Mouse (Mus musculus) liver, embryonic 13.5 days (tissue): ENCODE measurements around the gene Smad6. TPM values are rescaled to one million over a fixed set of nuclear protein-coding genes. Genes with fewer than 3 reads are reported as not detected.

ENCODE experiments used
- ATAC-seq: fragments of 200-750 bp; cut with Nextera tagmentation; 2 replicates; pipeline ENCODE4 v1.8.0; 2017; ENCODE audit warnings: low read depth, mild to moderate bottlenecking, moderate number of reproducible peaks, moderate library complexity
- DNase-seq: peaks from one replicate; pipeline ENCODE4 v3.0.0; 2022
- H3K27ac ChIP-seq: fragments of 300-500 bp; sonication (generic); 2 replicates; pipeline ENCODE4 v1.5.1; 2015; ENCODE audit warnings: moderate library complexity, mild to moderate bottlenecking, inconsistent platforms
- H3K27me3 ChIP-seq: fragments of 300-500 bp; sonication (generic); 2 replicates; pipeline ENCODE4 v1.6.1; 2015; ENCODE audit warnings: mild to moderate bottlenecking, inconsistent platforms
- H3K36me3 ChIP-seq: fragments of 300-500 bp; sonication (generic); 2 replicates; pipeline ENCODE4 v1.6.1; 2015; ENCODE audit warnings: mild to moderate bottlenecking, inconsistent platforms
- H3K4me1 ChIP-seq: fragments of 300-500 bp; sonication (generic); replicated peaks from 2 replicates; pipeline ENCODE4 v1.6.1; 2015; ENCODE audit warnings: inconsistent platforms
- H3K4me2 ChIP-seq: fragments of 300-500 bp; sonication (generic); 2 replicates; pipeline ENCODE4 v1.6.1; 2015; ENCODE audit warnings: inconsistent platforms, mild to moderate bottlenecking, moderate library complexity
- H3K4me3 ChIP-seq: fragments of 300-500 bp; sonication (generic); replicated peaks from 2 replicates; pipeline ENCODE4 v1.5.1; 2015; ENCODE audit warnings: mild to moderate bottlenecking, inconsistent platforms
- H3K9ac ChIP-seq: fragments of 300-500 bp; sonication (generic); 2 replicates; pipeline ENCODE4 v1.6.1; 2015; ENCODE audit warnings: mild to moderate bottlenecking, inconsistent platforms
- H3K9me3 ChIP-seq: fragments of 300-500 bp; sonication (generic); replicated peaks from 2 replicates; pipeline ENCODE4 v1.6.1; 2016; ENCODE audit warnings: inconsistent platforms
- WGBS: fragments of 180-500 bp; shearing (Covaris S2); methylation state at CpG from one replicate; pipeline ENCODE4 v1.1.7; 2015; ENCODE audit not compliant: insufficient replicate concordance; 5-methylcytosine and 5-hydroxymethylcytosine counted together
- polyA plus RNA-seq: library from polyadenylated mRNA; unstranded; fragments of >200 nt; fragmentation: Nextera tagmentation; extraction: Ambion mirVana; gene quantifications from 2 replicates; pipeline ENCODE4 v1.2.1, GENCODE M21; 2015

Gene Smad6
- polyA plus RNA-seq, 1 experiment from 2014 or later: 2.5 TPM

- under 1% methylated on average over 87 of the region's 89 CpGs for WGBS
- Histone ChIP-seq H3K4me2 (peak overlapping the region; percentile 98), H3K27me3 (peaks cover 42% of the 10 kb centered on the region), H3K4me1 (peaks cover 97% of the 10 kb centered on the region), H3K27ac (peak overlapping the region; percentile 92), H3K36me3 (no peaks in the 10 kb centered on the region), H3K9ac (peak overlapping the region; percentile 80), H3K4me3 (peak overlapping the region; percentile 67), H3K9me3 (no peaks in the 10 kb centered on the region)
- DNase-seq (no peak), ATAC-seq (no peak)
These were observed 1.1 kb downstream of the Smad6 start for GRCm38 (mm10) chr9:64020606-64021318.

DNA sequence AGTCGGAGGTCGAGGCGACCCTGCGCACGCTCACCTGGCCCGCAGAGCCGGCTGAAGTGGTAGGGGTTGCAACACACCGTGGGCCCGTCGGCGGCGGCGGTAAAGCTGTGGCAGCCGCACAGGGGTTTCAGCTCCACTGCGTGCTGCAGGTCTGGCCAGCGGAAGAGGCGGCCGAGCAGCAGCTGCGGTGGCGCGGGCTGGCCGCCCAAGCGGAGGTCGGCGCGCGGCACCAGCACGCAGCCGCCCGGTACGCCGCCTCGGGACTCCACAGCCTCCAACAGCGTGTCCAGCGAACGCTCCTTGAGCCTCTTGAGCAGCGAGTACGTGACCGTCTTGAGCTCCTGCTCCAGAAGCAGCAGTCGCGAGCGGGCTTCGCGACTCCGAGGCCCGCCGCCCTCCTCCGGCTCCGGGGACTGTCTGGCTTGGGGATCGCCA, 1.7 kb downstream of the Smad6 start:
- Histone ChIP-seq H3K4me2 (peak overlapping the region; percentile 98), H3K27ac (peak overlapping the region; percentile 92), H3K9me3 (no peaks in the 10 kb centered on the region), H3K27me3 (peaks cover 42% of the 10 kb centered on the region), H3K36me3 (no peaks in the 10 kb centered on the region), H3K9ac (peak overlapping the region; percentile 80), H3K4me3 (peak overlapping the region; percentile 67), H3K4me1 (peaks cover 97% of the 10 kb centered on the region)
- WGBS: 2% methylated on average over 50 of the region's 50 CpGs
- no peak for ATAC-seq
- no peak for DNase-seq

DNA sequence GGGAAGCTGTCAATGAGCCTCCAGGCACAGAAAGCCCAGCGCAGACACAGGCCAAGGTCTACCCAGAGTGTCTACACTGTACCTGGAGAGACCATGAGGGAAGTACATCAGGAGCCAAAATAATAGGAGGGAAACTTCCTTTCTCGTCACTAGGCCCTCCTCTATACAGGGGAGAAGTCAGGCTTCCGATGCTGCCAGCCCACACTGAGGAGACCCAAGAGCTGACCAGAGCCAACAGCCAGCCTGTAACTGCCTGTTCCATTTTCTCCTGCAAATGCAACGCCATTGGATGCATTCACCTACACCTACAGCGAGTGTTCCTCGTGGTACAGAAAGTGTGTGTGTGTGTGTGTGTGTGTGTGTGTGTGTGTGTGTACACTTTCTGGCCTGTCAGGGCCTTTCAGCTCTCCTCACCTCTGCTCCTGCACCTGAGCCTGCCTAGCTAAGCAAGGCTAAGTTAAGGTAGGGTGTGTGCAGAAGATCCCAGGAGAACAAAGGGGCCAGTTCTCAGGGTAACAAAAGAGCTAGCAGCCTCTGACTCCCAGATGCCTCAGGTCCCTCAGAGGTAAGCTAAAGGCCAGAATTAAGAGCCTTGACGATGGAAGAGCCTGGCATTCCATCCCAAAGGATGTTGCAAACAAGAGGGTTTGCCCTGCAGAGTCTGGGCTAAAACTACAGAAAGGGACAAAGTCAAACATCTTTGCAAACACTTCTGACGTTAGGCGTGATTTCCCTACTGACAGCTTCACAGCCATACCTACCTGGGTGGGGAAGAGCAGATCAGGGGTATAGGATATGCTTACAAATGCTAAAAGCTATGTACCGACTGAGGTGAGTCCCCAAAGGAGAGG, 2.6 kb downstream of the Smad6 start:
- Histone ChIP-seq H3K36me3 (no peaks in the 10 kb centered on the region), H3K9me3 (no peaks in the 10 kb centered on the region), H3K9ac (peak overlapping the region; percentile 80), H3K4me2 (peak overlapping the region; percentile 98), H3K27me3 (peaks cover 42% of the 10 kb centered on the region), H3K4me3 (peak overlapping the region; percentile 67), H3K4me1 (peaks cover 97% of the 10 kb centered on the region), H3K27ac (peak overlapping the region; percentile 92)
- 34% methylated on average over 10 of the region's 10 CpGs for WGBS
- ATAC-seq (no peak), DNase-seq (no peak)

GRCm38 (mm10) chr9:64017861-64018793, 3.7 kb downstream of the Smad6 start:
- Histone ChIP-seq H3K36me3 (peaks cover 1% of the 10 kb centered on the region; the same call in 1 of the 2 replicates), H3K27ac (peak overlapping the region; percentile 92), H3K27me3 (peaks cover 42% of the 10 kb centered on the region), H3K4me1 (peaks cover 87% of the 10 kb centered on the region), H3K4me3 (peak overlapping the region; percentile 67), H3K9me3 (no peaks in the 10 kb centered on the region), H3K9ac (peak overlapping the region; percentile 80), H3K4me2 (peak overlapping the region; percentile 98)
- ATAC-seq (peak; percentile 65), DNase-seq (peak; percentile 74)
- WGBS: 3% methylated on average over 23 of the region's 23 CpGs

DNA sequence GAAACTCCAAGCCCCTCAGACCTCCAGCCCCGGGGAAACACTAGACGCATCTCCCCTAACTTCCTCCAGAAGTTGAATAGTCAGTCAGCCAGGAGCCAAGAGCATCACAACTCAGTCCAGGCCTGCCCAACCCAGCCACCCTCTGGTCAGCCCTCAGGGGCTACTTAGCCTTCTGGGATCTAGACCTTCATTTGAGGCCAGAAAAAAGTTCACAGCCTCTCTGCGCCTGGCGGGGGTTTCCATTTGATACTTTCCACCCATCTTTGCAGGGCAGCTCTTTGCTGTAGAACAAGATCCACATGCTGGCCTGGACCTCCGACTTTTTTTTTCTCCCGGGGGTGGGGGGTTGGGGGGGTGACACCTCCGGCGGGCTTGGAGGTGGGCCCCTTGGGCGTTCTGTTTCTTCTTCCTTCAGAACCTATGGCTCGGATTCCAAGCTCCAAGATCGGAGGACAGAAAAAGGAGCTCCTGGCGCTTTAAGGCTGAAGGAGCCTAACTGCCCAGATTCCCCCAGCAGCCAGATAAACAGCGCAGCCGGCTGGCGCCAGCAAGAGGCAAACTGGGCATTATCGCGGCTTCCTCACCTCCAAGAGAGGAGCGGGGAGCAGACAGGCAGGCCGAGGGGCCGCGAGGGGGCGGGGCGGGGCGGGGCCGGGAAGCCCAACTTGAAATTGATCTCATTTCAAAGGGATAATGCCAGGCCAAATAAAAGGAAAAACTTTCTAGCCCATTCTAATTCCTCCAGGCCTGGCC, 5.0 kb downstream of the Smad6 start:
- 3% methylated on average over 23 of the region's 25 CpGs for WGBS
- Histone ChIP-seq H3K4me1 (peaks cover 77% of the 10 kb centered on the region), H3K27ac (peak overlapping the region; percentile 92), H3K4me2 (peak overlapping the region; percentile 98), H3K36me3 (peaks cover 13% of the 10 kb centered on the region), H3K9me3 (no peaks in the 10 kb centered on the region), H3K27me3 (peaks cover 35% of the 10 kb centered on the region), H3K4me3 (peak overlapping the region; percentile 67), H3K9ac (peak overlapping the region; percentile 80)
- DNase-seq (peak; percentile 70), ATAC-seq (peak; percentile 60)

DNA sequence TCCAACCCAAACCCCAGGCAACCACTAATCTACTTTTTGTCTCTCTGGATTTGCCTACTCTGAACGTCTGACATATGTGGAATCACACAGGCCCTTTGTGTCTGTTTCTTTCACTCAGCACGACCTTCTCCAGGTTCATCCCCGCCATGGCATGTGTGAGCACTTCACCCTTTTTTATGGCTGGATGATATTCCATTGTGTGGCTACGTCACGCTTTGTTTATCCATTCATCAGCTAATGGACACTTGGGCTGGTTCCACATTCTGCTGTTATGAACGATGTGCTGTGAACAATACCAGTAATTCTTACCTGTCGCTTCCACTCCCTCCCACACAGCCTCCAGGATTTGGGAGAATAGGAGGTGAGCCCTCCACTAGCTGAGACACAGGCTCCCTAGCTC, 5.8 kb downstream of the Smad6 start:
- Histone ChIP-seq H3K36me3 (peaks cover 21% of the 10 kb centered on the region), H3K9me3 (peaks cover 7% of the 10 kb centered on the region), H3K27me3 (peaks cover 27% of the 10 kb centered on the region), H3K27ac (peak overlapping the region; percentile 92; the same call in 1 of the 2 replicates), H3K4me2 (peak overlapping the region; percentile 98), H3K4me1 (peaks cover 69% of the 10 kb centered on the region), H3K4me3 (0 out of 2 replicates have a peak overlapping the region, but pooled peaks have one; percentile 67), H3K9ac (peak overlapping the region; percentile 80; the same call in 1 of the 2 replicates)
- no peak for ATAC-seq
- DNase-seq: no peak
- 71% methylated on average over 7 of the region's 7 CpGs for WGBS

- no peak for DNase-seq
- H3K4me1 ChIP-seq: peaks cover 56% of the 10 kb centered on the region
These were observed 7.1 kb downstream of the Smad6 start for GRCm38 (mm10) chr9:64014801-64015200.

DNA sequence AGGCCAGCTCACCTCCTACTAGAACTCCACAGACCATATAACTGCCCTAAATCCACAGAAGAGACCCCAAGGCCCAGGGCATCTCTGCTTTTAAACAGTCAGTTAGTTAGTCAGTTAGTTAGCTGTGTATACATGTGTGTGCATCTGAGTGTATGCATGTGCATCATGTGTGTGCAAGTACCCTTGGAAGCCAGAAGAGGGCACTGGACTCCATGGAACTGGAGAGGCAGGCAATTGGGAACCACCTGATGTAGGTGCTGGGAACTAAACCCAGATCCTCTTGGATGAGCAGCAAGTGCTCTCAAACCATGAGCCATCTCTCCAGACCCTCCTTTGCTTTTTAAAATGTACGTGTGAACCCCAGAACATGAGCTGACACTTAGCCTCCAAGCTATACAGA, 10.5 kb downstream of the Smad6 start:
- Histone ChIP-seq H3K4me3 (no peak overlapping the region), H3K36me3 (peaks cover 37% of the 10 kb centered on the region), H3K4me1 (peaks cover 25% of the 10 kb centered on the region), H3K9me3 (peaks cover 7% of the 10 kb centered on the region), H3K27ac (no peak overlapping the region), H3K4me2 (no peak overlapping the region), H3K27me3 (no peaks in the 10 kb centered on the region), H3K9ac (no peak overlapping the region)
- no peak for DNase-seq
- ATAC-seq: no peak
- WGBS: 94% methylated on average over 1 of the region's 1 CpGs

More at GRCm38 (mm10) chr9:64014801-64015200, 7.1 kb downstream of the Smad6 start:
- peaks cover 7% of the 10 kb centered on the region for H3K9me3 ChIP-seq
- peaks cover 14% of the 10 kb centered on the region for H3K27me3 ChIP-seq
- H3K27ac ChIP-seq: 0 out of 2 replicates have a peak overlapping the region, but pooled peaks have one; percentile 23
- peaks cover 26% of the 10 kb centered on the region for H3K36me3 ChIP-seq
- 54% methylated on average over 6 of the region's 6 CpGs for WGBS
- H3K4me3 ChIP-seq: no peak overlapping the region
- 0 out of 2 replicates have a peak overlapping the region, but pooled peaks have one; percentile 36 for H3K9ac ChIP-seq
- no peak for ATAC-seq
- H3K4me2 ChIP-seq: no peak overlapping the region

GRCm38 (mm10) chr9:64002981-64003380, 18.9 kb downstream of the Smad6 start:
- Histone ChIP-seq H3K36me3 (peaks cover 6% of the 10 kb centered on the region; the same call in 1 of the 2 replicates), H3K27me3 (no peaks in the 10 kb centered on the region), H3K9ac (peak overlapping the region; percentile 10), H3K4me2 (no peak overlapping the region), H3K27ac (no peak overlapping the region), H3K9me3 (no peaks in the 10 kb centered on the region), H3K4me1 (peaks cover 20% of the 10 kb centered on the region), H3K4me3 (no peak overlapping the region)
- 42% methylated on average over 7 of the region's 7 CpGs for WGBS
- ATAC-seq (peak; percentile 57; the same call in 1 of the 2 replicates), DNase-seq (no peak)

- Histone ChIP-seq H3K4me1 (peaks cover 20% of the 10 kb centered on the region), H3K9ac (no peak overlapping the region), H3K36me3 (peaks cover 2% of the 10 kb centered on the region; the same call in 1 of the 2 replicates), H3K4me3 (no peak overlapping the region), H3K4me2 (no peak overlapping the region), H3K27ac (no peak overlapping the region), H3K9me3 (no peaks in the 10 kb centered on the region), H3K27me3 (no peaks in the 10 kb centered on the region)
- no peak for DNase-seq
- no peak for ATAC-seq
- WGBS: 72% methylated on average over 7 of the region's 7 CpGs
These were observed 20.8 kb downstream of the Smad6 start for GRCm38 (mm10) chr9:64001081-64001480.
